Mouse (Mus musculus) midbrain, embryonic 14.5 days (tissue): Measurements from ENCODE around the gene Tsc22d3. TPM values are rescaled to one million over a fixed set of nuclear protein-coding genes. Genes with fewer than 3 reads are reported as not detected.

Experiments used
- polyA plus RNA-seq: library from polyadenylated mRNA; unstranded; fragments of >200 nt; fragmentation: Nextera tagmentation; extraction: Ambion mirVana; gene quantifications from 2 replicates; pipeline ENCODE4 v1.2.1, GENCODE M21; 2014

Tsc22d3 gene
- polyA plus RNA-seq, 1 experiment from 2014 or later = 127 TPM

Other genes starting within 250 kb of the Tsc22d3 start
- gene Prps1, start 144.0 kb downstream of the Tsc22d3 start, polyA plus RNA-seq = 85.6 and 85.8 TPM in 2 replicates
- gene Mid2, start 63.9 kb upstream of the Tsc22d3 start, polyA plus RNA-seq = 9.7 and 11.0 TPM in 2 replicates
- gene Tex13b, start 212.8 kb upstream of the Tsc22d3 start, polyA plus RNA-seq = not detected in 2 replicates